Mouse (Mus musculus) liver, postnatal 0 days (tissue): Measurements from ENCODE around the gene Pld4. TPM values are rescaled to one million over a fixed set of nuclear protein-coding genes. Genes with fewer than 3 reads are reported as not detected.

Experiments
- ATAC-seq: fragments of 200-750 bp; cut with Nextera tagmentation; 2 replicates; pipeline ENCODE4 v1.8.0; 2017; ENCODE audit warnings: mild to moderate bottlenecking, moderate library complexity
- DNase-seq: peaks from one replicate; pipeline ENCODE4 v3.0.0-alpha.2; 2016
- H3K27ac ChIP-seq: fragments of 300-500 bp; sonication (generic); 2 replicates; pipeline ENCODE4 v1.5.1; 2014; ENCODE audit warnings: antibody characterized with exemption, moderate library complexity, mild to moderate bottlenecking, low read depth
- H3K27me3 ChIP-seq: fragments of 300-500 bp; sonication (generic); 2 replicates; pipeline ENCODE4 v1.6.1; 2014; ENCODE audit warnings: low read length, control low read depth, mixed read lengths; ENCODE audit not compliant: insufficient read depth
- H3K36me3 ChIP-seq: fragments of 300-500 bp; sonication (generic); replicated peaks from 2 replicates; pipeline ENCODE4 v1.6.1; 2014; ENCODE audit warnings: mild to moderate bottlenecking, control low read depth, low read length, moderate library complexity, mixed read lengths; ENCODE audit not compliant: insufficient read depth
- H3K4me1 ChIP-seq: fragments of 300-500 bp; sonication (generic); 2 replicates; pipeline ENCODE4 v1.6.1; 2014; ENCODE audit warnings: antibody characterized with exemption, mild to moderate bottlenecking, control low read depth; ENCODE audit not compliant: insufficient read depth
- H3K4me2 ChIP-seq: fragments of 300-500 bp; sonication (generic); 2 replicates; pipeline ENCODE4 v1.6.1; 2014; ENCODE audit warnings: low read depth, mild to moderate bottlenecking, low read length, moderate library complexity, mixed read lengths
- H3K4me3 ChIP-seq: fragments of 300-500 bp; sonication (generic); 2 replicates; pipeline ENCODE4 v1.5.1; 2014; ENCODE audit warnings: low read depth, low read length
- H3K9ac ChIP-seq: fragments of 300-500 bp; sonication (generic); replicated peaks from 2 replicates; pipeline ENCODE4 v1.6.1; 2014; ENCODE audit warnings: mild to moderate bottlenecking, moderate library complexity
- H3K9me3 ChIP-seq: fragments of 300-500 bp; sonication (generic); 2 replicates; pipeline ENCODE4 v1.6.1; 2016; ENCODE audit warnings: mild to moderate bottlenecking, control low read depth, low read length, mixed read lengths
- CTCF ChIP-seq: sonication (generic); IDR thresholded peaks from 2 replicates; pipeline ENCODE4 v1.5.1; 2016; ENCODE audit warnings: antibody characterized with exemption, low read depth
- EP300 ChIP-seq: IDR thresholded peaks from 2 replicates; pipeline ENCODE4 v1.6.1; 2016; ENCODE audit warnings: antibody characterized with exemption, low read depth, mild to moderate bottlenecking
- WGBS: fragments of 180-500 bp; shearing (Covaris S2); extraction: QIAGEN DNeasy Blood & Tissue Kit; methylation state at CpG from one replicate; pipeline ENCODE4 v1.1.7; 2014; ENCODE audit not compliant: insufficient replicate concordance; 5-methylcytosine and 5-hydroxymethylcytosine counted together
- polyA plus RNA-seq: library from polyadenylated mRNA; unstranded; fragments of >200 nt; fragmentation: Nextera tagmentation; extraction: Ambion mirVana; gene quantifications from 2 replicates; pipeline ENCODE4 v1.2.1, GENCODE M21; 2015

Gene Pld4
- polyA plus RNA-seq, 1 experiment from 2014 or later, result 22.4 TPM

DNA sequence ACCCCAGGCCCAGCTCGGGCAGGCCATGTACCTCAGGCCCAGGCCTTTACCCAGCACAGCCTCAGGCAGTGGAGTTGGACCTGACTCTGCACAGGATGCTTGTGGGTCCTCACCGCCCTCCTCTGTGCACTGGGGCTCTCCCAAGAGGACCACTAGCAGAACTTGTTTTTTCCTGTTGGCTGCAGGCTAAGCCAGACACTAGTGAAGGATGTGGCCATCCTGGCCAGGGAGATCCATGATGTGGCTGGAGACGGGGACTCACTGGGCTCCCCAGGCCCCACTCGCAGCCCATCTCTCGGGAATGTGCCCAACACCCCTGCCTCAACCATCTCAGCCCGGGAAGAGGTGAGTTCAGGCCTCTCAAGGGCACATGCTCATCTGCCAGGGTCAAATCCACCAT lies 17.7 kb upstream of the Pld4 start:
- no peaks in the 10 kb centered on the region for H3K9me3 ChIP-seq
- peaks cover 3% of the 10 kb centered on the region; the same call in 1 of the 2 replicates for H3K4me1 ChIP-seq
- no peaks in the 10 kb centered on the region for H3K27me3 ChIP-seq
- H3K4me3 ChIP-seq, result no peak overlapping the region
- ATAC-seq (peak; percentile 4; the same call in 1 of the 2 replicates), DNase-seq (no peak)
- no peak overlapping the region for H3K27ac ChIP-seq
- H3K36me3 ChIP-seq, result no peaks in the 10 kb centered on the region
- H3K9ac ChIP-seq, result no peak overlapping the region
- no peak overlapping the region for H3K4me2 ChIP-seq
- TF ChIP-seq EP300, result no peak
- no peak for TF ChIP-seq CTCF
- WGBS, result 45% methylated on average over 6 of the region's 6 CpGs

DNA sequence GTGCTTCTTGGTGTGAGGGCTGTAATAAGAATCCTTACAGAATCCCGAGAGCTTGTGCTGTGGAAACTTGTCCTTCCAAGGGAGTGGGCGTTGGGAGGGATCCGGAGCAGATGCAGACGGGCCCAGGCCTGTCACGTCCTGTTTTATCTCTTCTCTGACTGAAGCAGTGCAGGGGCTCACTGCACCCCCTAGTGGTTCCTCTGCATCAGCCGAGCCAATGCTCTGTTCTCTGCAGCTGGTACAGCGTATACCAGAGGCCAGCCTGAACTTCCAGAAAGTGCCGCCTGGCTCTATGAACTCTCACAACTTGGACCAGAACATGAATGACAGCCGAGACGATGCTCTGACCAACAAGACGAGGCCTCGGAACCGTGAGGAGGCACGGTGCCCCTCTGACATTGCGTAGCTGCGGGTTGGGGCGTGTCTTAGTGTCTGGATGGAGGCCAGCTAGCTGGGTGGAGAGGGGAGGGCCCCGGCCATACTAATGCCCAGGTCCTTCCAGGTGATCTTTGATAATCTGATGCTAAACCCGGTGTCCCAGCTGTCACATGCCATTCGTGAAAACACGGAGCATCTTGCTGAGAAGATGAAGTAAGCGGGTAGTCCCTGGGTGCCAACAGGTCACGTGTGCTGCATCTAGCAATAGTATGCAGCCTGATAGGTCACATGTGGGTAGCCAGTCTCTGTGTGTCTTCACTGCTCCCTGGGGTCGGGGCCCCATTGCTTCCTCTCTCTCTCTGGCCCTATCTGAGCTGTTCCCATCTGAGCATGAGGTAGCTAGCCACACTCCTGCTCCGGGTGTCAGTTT lies 17.1 kb upstream of the Pld4 start:
- ATAC-seq (peak; percentile 77), DNase-seq (peak; percentile 77)
- H3K9ac ChIP-seq, result no peak overlapping the region
- peak overlapping the region; percentile 33; the same call in 1 of the 2 replicates for H3K4me2 ChIP-seq
- no peak overlapping the region for H3K4me3 ChIP-seq
- no peaks in the 10 kb centered on the region for H3K27me3 ChIP-seq
- TF ChIP-seq CTCF, result peak; percentile 89
- TF ChIP-seq EP300, result no peak
- WGBS, result 42% methylated on average over 25 of the region's 25 CpGs
- H3K9me3 ChIP-seq, result no peaks in the 10 kb centered on the region
- H3K27ac ChIP-seq, result no peak overlapping the region
- H3K4me1 ChIP-seq, result peaks cover 3% of the 10 kb centered on the region; the same call in 1 of the 2 replicates
- no peaks in the 10 kb centered on the region for H3K36me3 ChIP-seq

DNA sequence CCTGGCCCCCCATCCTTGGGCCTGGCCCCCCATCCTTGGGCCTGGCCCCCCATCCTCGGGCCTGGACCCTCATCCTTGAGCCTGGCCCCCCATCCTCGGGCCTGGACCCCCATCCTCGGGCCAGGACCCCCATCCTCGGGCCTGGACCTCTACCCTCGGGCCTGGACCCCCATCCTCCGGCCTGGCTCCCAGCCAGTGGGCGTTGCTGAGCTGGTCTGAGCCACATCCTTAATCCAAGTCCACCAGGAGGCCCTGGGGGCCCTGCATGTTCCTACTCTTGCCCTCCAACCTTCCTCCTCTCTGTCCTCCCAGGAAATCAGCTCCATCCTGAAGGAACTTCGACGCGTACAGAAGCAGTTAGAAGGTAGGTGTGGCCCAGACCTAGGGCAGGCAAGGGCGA lies 16.2 kb upstream of the Pld4 start:
- Histone ChIP-seq H3K9ac (no peak overlapping the region), H3K27me3 (no peaks in the 10 kb centered on the region), H3K4me1 (peaks cover 3% of the 10 kb centered on the region; the same call in 1 of the 2 replicates), H3K9me3 (no peaks in the 10 kb centered on the region), H3K27ac (no peak overlapping the region), H3K4me2 (no peak overlapping the region), H3K4me3 (no peak overlapping the region), H3K36me3 (no peaks in the 10 kb centered on the region)
- ATAC-seq, result no peak
- DNase-seq, result no peak
- WGBS, result 68% methylated on average over 11 of the region's 11 CpGs
- TF ChIP-seq EP300 (no peak), CTCF (no peak)

- TF ChIP-seq EP300 (no peak), CTCF (no peak)
- no peak for DNase-seq
- ATAC-seq, result no peak
These were observed 15.4 kb upstream of the Pld4 start for GRCm38 (mm10) chr12:112744891-112745580.

DNA sequence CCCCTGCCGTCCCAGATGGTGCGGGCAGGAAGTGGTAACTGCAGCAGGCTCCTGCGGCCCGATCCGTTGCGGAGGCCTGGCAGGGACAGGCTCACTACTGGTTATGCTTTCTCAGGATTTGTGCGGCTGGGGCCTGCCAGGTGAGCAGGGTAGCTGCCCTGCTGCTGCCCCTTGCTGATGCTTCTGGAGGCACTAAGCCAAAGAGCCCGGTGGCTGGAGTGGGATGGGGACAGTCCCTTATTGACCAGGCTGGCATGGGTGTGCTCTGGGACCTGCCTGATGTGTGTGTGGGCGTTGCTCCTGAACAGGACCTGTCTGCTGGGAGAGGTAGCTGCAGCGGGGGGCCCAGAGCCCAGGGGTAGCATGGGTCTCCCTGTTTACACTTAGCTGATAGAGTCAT lies 14.7 kb upstream of the Pld4 start:
- Histone ChIP-seq H3K4me3 (no peak overlapping the region), H3K36me3 (no peaks in the 10 kb centered on the region), H3K27ac (no peak overlapping the region), H3K4me1 (peaks cover 3% of the 10 kb centered on the region; the same call in 1 of the 2 replicates), H3K4me2 (no peak overlapping the region), H3K9me3 (no peaks in the 10 kb centered on the region), H3K9ac (no peak overlapping the region), H3K27me3 (no peaks in the 10 kb centered on the region)
- ATAC-seq (no peak), DNase-seq (no peak)
- TF ChIP-seq CTCF, result no peak
- TF ChIP-seq EP300, result no peak
- 78% methylated on average over 10 of the region's 10 CpGs for WGBS

More at GRCm38 (mm10) chr12:112744891-112745580, 15.4 kb upstream of the Pld4 start:
- Histone ChIP-seq H3K27ac (no peak overlapping the region), H3K36me3 (no peaks in the 10 kb centered on the region), H3K27me3 (no peaks in the 10 kb centered on the region), H3K4me2 (no peak overlapping the region), H3K4me3 (no peak overlapping the region), H3K9ac (no peak overlapping the region), H3K4me1 (peaks cover 3% of the 10 kb centered on the region; the same call in 1 of the 2 replicates), H3K9me3 (no peaks in the 10 kb centered on the region)
- WGBS, result 85% methylated on average over 10 of the region's 10 CpGs

DNA sequence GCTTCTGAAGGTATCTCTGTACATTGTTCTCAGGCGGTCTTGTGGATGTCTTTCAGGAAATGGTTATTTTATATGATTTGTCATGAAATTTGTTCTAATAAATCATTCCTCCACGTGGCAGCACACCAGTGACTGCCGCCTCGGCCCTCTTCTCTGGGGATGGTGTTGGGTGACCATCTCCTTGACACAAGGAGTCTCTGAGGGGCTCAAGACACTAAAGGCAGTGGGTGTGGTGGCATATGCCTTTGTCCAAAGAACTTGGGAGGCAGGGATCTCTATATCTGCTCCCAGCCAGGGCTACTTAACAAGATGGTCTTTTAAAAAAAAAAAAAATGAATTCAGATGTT lies 14.0 kb upstream of the Pld4 start:
- Histone ChIP-seq H3K4me1 (peaks cover 3% of the 10 kb centered on the region; the same call in 1 of the 2 replicates), H3K9me3 (no peaks in the 10 kb centered on the region), H3K9ac (no peak overlapping the region), H3K27me3 (no peaks in the 10 kb centered on the region), H3K27ac (no peak overlapping the region), H3K4me2 (no peak overlapping the region), H3K4me3 (no peak overlapping the region), H3K36me3 (no peaks in the 10 kb centered on the region)
- DNase-seq (no peak), ATAC-seq (no peak)
- no peak for TF ChIP-seq CTCF
- no peak for TF ChIP-seq EP300
- 73% methylated on average over 4 of the region's 4 CpGs for WGBS
